Mouse (Mus musculus): ENCODE measurements around the gene Trim46.

Trim46 gene

DNA sequence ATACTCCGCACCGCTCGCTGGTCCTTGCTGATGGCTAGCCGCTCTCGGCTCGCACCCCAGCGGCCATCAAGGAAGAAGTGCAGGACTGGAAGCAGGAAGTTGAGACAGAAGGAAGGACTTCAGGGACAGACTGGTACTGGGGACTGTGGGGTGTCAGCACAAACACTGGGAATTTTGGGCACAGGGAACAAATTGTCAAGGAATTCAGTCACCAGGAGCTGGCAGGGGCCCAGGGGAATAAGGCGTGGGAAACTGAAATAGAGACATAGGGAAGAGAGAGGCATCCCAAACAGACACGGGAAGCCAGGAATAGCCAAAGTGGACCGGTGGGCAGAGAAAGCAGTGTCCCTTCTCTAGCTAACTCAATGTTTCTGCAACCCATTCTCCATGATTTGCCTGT, 9.6 kb downstream of the Trim46 start:
- TF ChIP-seq CTCF (conservative IDR thresholded peaks at IDR 0.05; ENCODE audit: low read length): no peak
- no peak for TF ChIP-seq POU5F1 (IDR thresholded peaks at IDR 0.05; ENCODE audit: borderline replicate concordance, low read length)
- no peak for TF ChIP-seq NANOG (IDR thresholded peaks at IDR 0.05; ENCODE audit: borderline replicate concordance, low read length)
- Histone ChIP-seq H3K27me3 (ENCODE audit: insufficient read depth, low read length) (peaks cover 64% of the 10 kb centered on the region), H3K9me3 (ENCODE audit: low read length) (no peaks in the 10 kb centered on the region), H3K4me1 (replicated peaks; ENCODE audit: low read depth, low read length) (peaks cover 73% of the 10 kb centered on the region), H3K36me3 (ENCODE audit: insufficient read depth, low read length) (no peaks in the 10 kb centered on the region), H3K4me3 (replicated peaks; ENCODE audit: low read length) (peak overlapping the region; percentile 20; the same call in 1 of the 2 replicates)

DNA sequence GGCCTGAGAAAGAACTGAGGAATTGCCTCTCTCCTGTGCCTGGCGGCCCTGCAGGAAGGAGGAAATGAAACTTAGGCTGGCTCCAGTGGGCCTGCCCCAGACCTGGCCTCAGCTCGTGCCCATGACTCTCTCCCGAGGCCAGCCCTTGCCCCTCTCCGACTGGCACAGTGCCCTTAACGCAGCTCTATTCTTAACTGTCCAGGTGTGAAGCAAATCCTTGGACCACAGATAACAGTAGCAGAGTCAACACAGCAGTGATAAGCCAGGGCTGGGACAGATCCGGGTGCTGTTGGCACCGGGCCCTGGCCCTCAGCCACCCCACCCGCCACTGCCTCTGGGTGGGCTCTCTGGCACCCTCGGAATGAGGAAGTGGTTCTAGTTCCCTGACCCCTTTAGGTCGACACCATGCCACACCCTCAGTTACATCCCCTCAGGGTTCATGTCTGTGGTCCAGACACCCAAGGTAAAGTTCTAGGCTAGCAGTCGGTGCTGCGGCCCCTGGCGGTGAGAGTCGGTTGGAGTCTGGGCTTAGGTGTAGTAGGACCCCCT, 12.5 kb downstream of the Trim46 start:
- TF ChIP-seq CTCF (conservative IDR thresholded peaks at IDR 0.05; ENCODE audit: low read length) (no peak), POU5F1 (IDR thresholded peaks at IDR 0.05; ENCODE audit: borderline replicate concordance, low read length) (no peak), NANOG (IDR thresholded peaks at IDR 0.05; ENCODE audit: borderline replicate concordance, low read length) (no peak)
- Histone ChIP-seq H3K4me1 (replicated peaks; ENCODE audit: low read depth, low read length) (peaks cover 87% of the 10 kb centered on the region), H3K27me3 (ENCODE audit: insufficient read depth, low read length) (peaks cover 61% of the 10 kb centered on the region), H3K9me3 (ENCODE audit: low read length) (no peaks in the 10 kb centered on the region), H3K4me3 (replicated peaks; ENCODE audit: low read length) (no peak overlapping the region), H3K36me3 (ENCODE audit: insufficient read depth, low read length) (no peaks in the 10 kb centered on the region)

DNA sequence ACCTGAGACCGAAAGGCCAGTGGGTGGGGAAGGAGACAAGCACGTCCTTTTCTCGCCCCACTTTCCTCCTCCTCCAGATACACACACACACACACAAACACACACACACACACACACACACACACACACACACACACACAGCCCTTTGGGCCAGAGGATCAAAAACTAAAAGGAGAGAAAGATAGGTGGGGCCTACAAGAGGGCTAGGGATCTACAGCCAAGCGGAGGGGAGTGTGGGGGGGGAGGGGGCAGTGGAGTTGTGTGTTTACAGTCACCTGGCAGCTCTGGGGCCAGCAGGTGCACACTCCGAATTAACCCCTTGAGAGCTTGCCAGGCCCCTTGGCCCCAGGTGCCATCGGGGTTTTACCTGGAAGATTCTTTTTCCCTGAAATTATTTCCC, 13.5 kb downstream of the Trim46 start:
- Histone ChIP-seq H3K27me3 (ENCODE audit: insufficient read depth, low read length) (peaks cover 51% of the 10 kb centered on the region), H3K9me3 (ENCODE audit: low read length) (no peaks in the 10 kb centered on the region), H3K4me1 (replicated peaks; ENCODE audit: low read depth, low read length) (peaks cover 83% of the 10 kb centered on the region), H3K4me3 (replicated peaks; ENCODE audit: low read length) (no peak overlapping the region), H3K36me3 (ENCODE audit: insufficient read depth, low read length) (no peaks in the 10 kb centered on the region)
- TF ChIP-seq POU5F1 (IDR thresholded peaks at IDR 0.05; ENCODE audit: borderline replicate concordance, low read length) (no peak), CTCF (conservative IDR thresholded peaks at IDR 0.05; ENCODE audit: low read length) (no peak), NANOG (IDR thresholded peaks at IDR 0.05; ENCODE audit: borderline replicate concordance, low read length) (no peak)

DNA sequence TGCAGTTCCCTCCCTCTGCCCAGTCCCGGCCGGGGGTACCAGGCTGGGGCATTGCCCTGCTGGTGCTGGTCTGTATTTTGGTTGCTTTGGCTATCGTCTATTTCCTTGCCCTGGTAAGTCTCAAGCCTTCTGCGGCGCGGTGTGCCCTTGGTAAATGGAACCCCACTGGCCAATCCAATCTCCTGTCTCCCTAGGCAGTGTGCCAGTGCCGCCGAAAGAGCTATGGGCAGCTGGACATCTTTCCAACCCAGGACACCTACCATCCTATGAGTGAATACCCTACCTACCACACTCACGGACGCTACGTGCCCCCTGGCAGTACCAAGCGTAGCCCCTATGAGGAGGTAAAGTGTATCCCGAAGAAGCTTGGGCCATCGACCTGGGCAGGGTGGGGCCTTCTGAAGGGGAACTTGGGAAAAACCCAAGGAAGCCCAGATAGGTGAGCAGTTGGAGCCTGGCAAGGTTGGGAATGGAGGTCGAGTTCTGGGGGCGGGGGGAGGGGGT, 14.3 kb downstream of the Trim46 start:
- H3K36me3 ChIP-seq (ENCODE audit: insufficient read depth, low read length): no peaks in the 10 kb centered on the region
- TF ChIP-seq CTCF (conservative IDR thresholded peaks at IDR 0.05; ENCODE audit: low read length): no peak
- no peak for TF ChIP-seq POU5F1 (IDR thresholded peaks at IDR 0.05; ENCODE audit: borderline replicate concordance, low read length)
- TF ChIP-seq NANOG (IDR thresholded peaks at IDR 0.05; ENCODE audit: borderline replicate concordance, low read length): no peak

DNA sequence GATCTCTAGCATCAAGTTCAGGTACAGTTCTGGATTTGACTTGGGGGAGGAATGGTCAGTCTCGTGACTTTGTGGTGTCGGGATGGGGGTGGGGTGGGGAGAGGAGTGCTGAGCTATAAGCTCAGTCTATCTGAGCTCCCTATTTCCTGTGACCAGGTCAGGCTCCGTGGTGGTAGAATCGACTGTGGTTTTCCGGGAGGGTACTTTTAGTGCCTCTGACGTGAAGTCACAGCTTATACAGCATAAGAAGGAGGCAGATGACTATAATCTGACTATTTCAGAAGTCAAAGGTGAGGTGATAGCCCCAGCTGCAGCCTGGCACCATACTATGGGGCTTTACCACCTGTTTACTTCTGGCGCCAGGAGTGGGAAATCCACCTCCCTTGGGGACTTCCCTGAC, 14.8 kb downstream of the Trim46 start:
- Histone ChIP-seq H3K27me3 (ENCODE audit: insufficient read depth, low read length) (peaks cover 40% of the 10 kb centered on the region), H3K4me1 (replicated peaks; ENCODE audit: low read depth, low read length) (peaks cover 83% of the 10 kb centered on the region), H3K4me3 (replicated peaks; ENCODE audit: low read length) (no peak overlapping the region), H3K36me3 (ENCODE audit: insufficient read depth, low read length) (no peaks in the 10 kb centered on the region), H3K9me3 (ENCODE audit: low read length) (no peaks in the 10 kb centered on the region)
- no peak for TF ChIP-seq NANOG (IDR thresholded peaks at IDR 0.05; ENCODE audit: borderline replicate concordance, low read length)
- no peak for TF ChIP-seq POU5F1 (IDR thresholded peaks at IDR 0.05; ENCODE audit: borderline replicate concordance, low read length)
- TF ChIP-seq CTCF (conservative IDR thresholded peaks at IDR 0.05; ENCODE audit: low read length): no peak

More for the DNA sequence above, 14.3 kb downstream of the Trim46 start:
- Histone ChIP-seq H3K4me1 (replicated peaks; ENCODE audit: low read depth, low read length) (peaks cover 82% of the 10 kb centered on the region), H3K9me3 (ENCODE audit: low read length) (no peaks in the 10 kb centered on the region), H3K4me3 (replicated peaks; ENCODE audit: low read length) (no peak overlapping the region), H3K27me3 (ENCODE audit: insufficient read depth, low read length) (peaks cover 44% of the 10 kb centered on the region)

DNA sequence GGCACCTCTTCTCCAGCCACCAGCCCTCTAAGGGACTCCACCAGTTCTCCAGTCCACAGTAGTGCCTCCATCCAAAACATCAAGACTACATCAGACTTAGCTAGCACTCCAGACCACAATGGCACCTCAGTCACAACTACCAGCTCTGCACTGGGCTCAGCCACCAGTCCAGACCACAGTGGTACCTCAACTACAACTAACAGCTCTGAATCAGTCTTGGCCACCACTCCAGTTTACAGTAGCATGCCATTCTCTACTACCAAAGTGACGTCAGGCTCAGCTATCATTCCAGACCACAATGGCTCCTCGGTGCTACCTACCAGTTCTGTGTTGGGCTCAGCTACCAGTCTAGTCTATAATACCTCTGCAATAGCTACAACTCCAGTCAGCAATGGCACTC, 15.5 kb downstream of the Trim46 start:
- H3K4me1 ChIP-seq (replicated peaks; ENCODE audit: low read depth, low read length): peaks cover 81% of the 10 kb centered on the region
- no peaks in the 10 kb centered on the region for H3K9me3 ChIP-seq (ENCODE audit: low read length)
- no peak overlapping the region for H3K4me3 ChIP-seq (replicated peaks; ENCODE audit: low read length)
- TF ChIP-seq POU5F1 (IDR thresholded peaks at IDR 0.05; ENCODE audit: borderline replicate concordance, low read length): no peak
- no peak for TF ChIP-seq NANOG (IDR thresholded peaks at IDR 0.05; ENCODE audit: borderline replicate concordance, low read length)
- TF ChIP-seq CTCF (conservative IDR thresholded peaks at IDR 0.05; ENCODE audit: low read length): no peak
- peaks cover 32% of the 10 kb centered on the region for H3K27me3 ChIP-seq (ENCODE audit: insufficient read depth, low read length)
- H3K36me3 ChIP-seq (ENCODE audit: insufficient read depth, low read length): no peaks in the 10 kb centered on the region

DNA sequence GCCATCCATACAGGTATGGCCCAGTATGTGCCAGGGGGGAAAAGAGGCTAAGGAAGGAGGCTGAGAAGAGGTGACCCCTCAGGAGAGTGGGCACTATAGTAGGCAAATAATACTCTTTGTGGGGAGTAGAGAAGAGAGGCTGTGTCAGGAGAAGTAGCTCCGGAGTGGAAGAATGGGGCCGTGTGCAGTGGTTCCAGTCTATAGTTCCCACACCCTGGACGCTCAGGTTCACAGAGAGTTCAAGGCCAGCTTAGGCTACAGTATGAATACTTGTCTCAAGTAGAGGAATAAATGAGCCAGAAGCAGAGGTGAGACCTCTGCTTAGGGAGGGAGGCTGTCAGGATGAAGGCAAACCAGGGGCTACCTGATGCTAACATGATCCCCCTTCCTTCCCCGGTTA, 16.8 kb downstream of the Trim46 start:
- no peak for TF ChIP-seq NANOG (IDR thresholded peaks at IDR 0.05; ENCODE audit: borderline replicate concordance, low read length)
- TF ChIP-seq POU5F1 (IDR thresholded peaks at IDR 0.05; ENCODE audit: borderline replicate concordance, low read length): no peak
- no peak for TF ChIP-seq CTCF (conservative IDR thresholded peaks at IDR 0.05; ENCODE audit: low read length)
- no peaks in the 10 kb centered on the region for H3K9me3 ChIP-seq (ENCODE audit: low read length)
- no peaks in the 10 kb centered on the region for H3K36me3 ChIP-seq (ENCODE audit: insufficient read depth, low read length)
- H3K4me1 ChIP-seq (replicated peaks; ENCODE audit: low read depth, low read length): peaks cover 81% of the 10 kb centered on the region
- H3K27me3 ChIP-seq (ENCODE audit: insufficient read depth, low read length): peaks cover 21% of the 10 kb centered on the region
- peak overlapping the region; percentile 80 for H3K4me3 ChIP-seq (replicated peaks; ENCODE audit: low read length)

DNA sequence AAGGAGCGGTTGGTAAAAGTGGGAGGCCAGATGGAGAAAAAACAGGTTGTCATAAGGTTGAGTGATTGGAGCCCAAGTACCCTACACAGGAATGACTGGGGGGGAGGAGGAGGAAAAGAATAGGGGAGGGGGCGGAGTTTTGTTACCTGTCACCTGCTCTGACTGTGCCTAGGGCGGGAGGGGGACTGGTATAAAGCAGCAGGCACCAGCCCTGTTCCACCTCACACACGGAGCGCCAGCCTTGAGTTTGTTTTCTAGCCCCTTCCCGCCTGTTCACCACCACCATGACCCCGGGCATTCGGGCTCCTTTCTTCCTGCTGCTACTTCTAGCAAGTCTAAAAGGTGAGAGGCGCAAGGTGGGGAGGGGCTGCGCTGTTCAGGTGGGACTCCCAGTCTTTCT, 17.3 kb downstream of the Trim46 start, which contains the start of gene Muc1:
Gene Muc1, plus strand, starts transcription at position 222 of the 400 bp plus-strand sequence.
- H3K4me1 ChIP-seq (replicated peaks; ENCODE audit: low read depth, low read length): peaks cover 81% of the 10 kb centered on the region
- H3K9me3 ChIP-seq (ENCODE audit: low read length): no peaks in the 10 kb centered on the region
- TF ChIP-seq CTCF (conservative IDR thresholded peaks at IDR 0.05; ENCODE audit: low read length) (no peak), POU5F1 (IDR thresholded peaks at IDR 0.05; ENCODE audit: borderline replicate concordance, low read length) (no peak), NANOG (IDR thresholded peaks at IDR 0.05; ENCODE audit: borderline replicate concordance, low read length) (no peak)
- peak within 1 kb of the TSS; percentile 80 for H3K4me3 ChIP-seq (replicated peaks; ENCODE audit: low read length)
- H3K36me3 ChIP-seq (ENCODE audit: insufficient read depth, low read length): peaks cover 3% of the 10 kb centered on the region
- peaks cover 21% of the 10 kb centered on the region for H3K27me3 ChIP-seq (ENCODE audit: insufficient read depth, low read length)

DNA sequence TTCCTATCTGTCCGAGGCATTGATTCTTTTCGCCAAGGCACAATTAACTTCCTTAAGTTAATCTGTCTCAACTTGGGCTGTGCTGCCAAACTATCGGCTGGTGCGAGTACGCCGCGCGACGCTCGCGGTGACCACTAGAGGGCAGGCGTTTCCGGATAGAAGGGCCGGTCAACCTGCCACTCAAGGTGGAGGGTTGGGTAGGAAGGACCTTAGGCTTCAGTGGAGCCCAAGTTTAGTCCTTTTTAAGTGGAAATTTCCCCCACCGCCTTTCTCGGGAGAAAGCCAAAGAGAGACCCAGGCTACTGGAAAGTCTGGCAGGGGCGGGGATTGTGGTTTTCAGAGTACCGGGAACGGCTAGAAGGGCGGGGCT, 17.9 kb downstream of the Trim46 start:
- Histone ChIP-seq H3K27me3 (ENCODE audit: insufficient read depth, low read length) (peaks cover 21% of the 10 kb centered on the region), H3K4me1 (replicated peaks; ENCODE audit: low read depth, low read length) (peaks cover 81% of the 10 kb centered on the region), H3K9me3 (ENCODE audit: low read length) (no peaks in the 10 kb centered on the region), H3K36me3 (ENCODE audit: insufficient read depth, low read length) (peaks cover 9% of the 10 kb centered on the region), H3K4me3 (replicated peaks; ENCODE audit: low read length) (peak overlapping the region; percentile 80)
- TF ChIP-seq CTCF (conservative IDR thresholded peaks at IDR 0.05; ENCODE audit: low read length) (peak; percentile 91), NANOG (IDR thresholded peaks at IDR 0.05; ENCODE audit: borderline replicate concordance, low read length) (no peak), POU5F1 (IDR thresholded peaks at IDR 0.05; ENCODE audit: borderline replicate concordance, low read length) (no peak)

Measured in E14TG2a.4 (cell line).